Mouse (Mus musculus) cerebellum, adult 2 months (tissue): ENCODE results near the gene Trp53bp1. TPM values are rescaled to one million over a fixed set of nuclear protein-coding genes. Genes with fewer than 3 reads are reported as not detected.

Source experiments
- DNase-seq, 2 experiments: peaks; one replicate each; pipeline ENCODE4 v3.0.0; 2021
- H3K27ac ChIP-seq: fragments of 200-500 bp; 2 replicates; pipeline ENCODE4 v1.5.1; 2012; ENCODE audit warnings: low read length, control low read depth, inconsistent platforms; ENCODE audit not compliant: insufficient read depth
- H3K27me3 ChIP-seq: fragments of 200-500 bp; 2 replicates; pipeline ENCODE4 v1.6.1; 2012; ENCODE audit warnings: inconsistent platforms, mild to moderate bottlenecking, low read length, moderate library complexity; ENCODE audit not compliant: control insufficient read depth, insufficient read depth
- H3K4me1 ChIP-seq: fragments of 200-500 bp; 2 replicates; pipeline ENCODE4 v1.6.1; 2011; ENCODE audit warnings: low read length; ENCODE audit not compliant: control insufficient read depth, insufficient read depth
- H3K4me3 ChIP-seq: fragments of 200-500 bp; replicated peaks from 2 replicates; pipeline ENCODE3; 2011; ENCODE audit warnings: mild to moderate bottlenecking, low read depth, low read length, control low read depth; ENCODE audit not compliant: insufficient read depth
- CTCF ChIP-seq: fragments of 200-500 bp; IDR thresholded peaks from 2 replicates; pipeline ENCODE4 v1.5.1; 2011; ENCODE audit warnings: low read depth, mild to moderate bottlenecking, control low read depth, low read length, moderate library complexity, borderline replicate concordance; ENCODE audit not compliant: insufficient read depth
- POLR2A ChIP-seq: fragments of 200-500 bp; IDR thresholded peaks from 2 replicates; pipeline ENCODE4 v1.6.1; 2011; ENCODE audit warnings: low read length, control low read depth, borderline replicate concordance; ENCODE audit not compliant: insufficient read depth
- WGBS: fragments of 180-500 bp; shearing (Covaris S2); methylation state at CpG from one replicate; pipeline ENCODE4 v1.1.7; 2018; 5-methylcytosine and 5-hydroxymethylcytosine counted together
- polyA plus RNA-seq: library from polyadenylated mRNA; depleted of rRNA; stranded (reverse); fragments of >200 nt; gene quantifications from 2 replicates; pipeline ENCODE4 v1.2.3, GENCODE M21; 2012; rRNA removed

Trp53bp1 gene
- polyA plus RNA-seq, result 57.9 and 59.4 TPM in 2 replicates

DNA sequence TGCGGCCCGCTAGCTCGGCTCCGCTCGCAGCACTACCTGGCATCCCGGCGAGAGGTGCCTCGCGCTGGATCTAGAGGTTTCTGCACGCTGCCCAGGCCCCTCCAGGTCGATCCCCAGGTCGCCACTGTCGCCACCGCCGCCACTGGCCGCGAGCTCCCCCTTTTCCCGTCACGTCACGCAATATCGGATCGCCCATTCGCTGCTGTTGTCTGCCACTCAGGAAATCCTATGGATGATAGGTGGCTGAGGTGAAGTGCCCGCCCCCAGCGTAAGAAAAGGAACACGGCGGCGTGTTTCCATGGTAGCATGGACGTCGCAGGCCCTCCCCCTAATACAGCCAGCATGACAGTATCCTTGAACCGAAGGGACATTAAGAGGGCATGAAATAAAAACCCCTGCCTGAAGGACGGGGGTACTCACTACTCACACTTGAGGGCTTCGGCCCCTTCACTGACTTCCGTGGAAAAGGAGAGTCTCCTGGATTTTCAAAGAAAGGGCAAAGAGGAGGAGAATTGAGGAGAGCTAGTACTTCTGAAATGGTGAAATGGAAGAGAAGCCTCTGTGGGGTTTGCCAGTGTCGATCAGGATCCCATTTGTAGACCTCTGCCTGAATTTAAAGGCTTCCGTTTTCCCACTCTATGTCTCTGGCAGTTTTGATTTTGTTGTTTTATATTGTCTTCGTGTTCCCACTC is at the start of gene Trp53bp1:
Gene Trp53bp1 (minus strand): TSS at position 172 of the 692 bp plus-strand sequence.
- peak within 1 kb of the TSS; percentile 49; the same call in 1 of the 2 replicates for H3K27ac ChIP-seq
- WGBS, result under 1% methylated on average over 37 of the region's 37 CpGs
- no peaks in the 10 kb centered on the region; the same call in 1 of the 2 replicates for H3K4me1 ChIP-seq
- TF ChIP-seq CTCF, result no peak
- TF ChIP-seq POLR2A, result 0 out of 2 replicates have a peak, but pooled peaks have one; percentile 50
- peak within 1 kb of the TSS; percentile 85 for H3K4me3 ChIP-seq
- DNase-seq, result peak; percentile 96 to 97
- no peaks in the 10 kb centered on the region for H3K27me3 ChIP-seq

DNA sequence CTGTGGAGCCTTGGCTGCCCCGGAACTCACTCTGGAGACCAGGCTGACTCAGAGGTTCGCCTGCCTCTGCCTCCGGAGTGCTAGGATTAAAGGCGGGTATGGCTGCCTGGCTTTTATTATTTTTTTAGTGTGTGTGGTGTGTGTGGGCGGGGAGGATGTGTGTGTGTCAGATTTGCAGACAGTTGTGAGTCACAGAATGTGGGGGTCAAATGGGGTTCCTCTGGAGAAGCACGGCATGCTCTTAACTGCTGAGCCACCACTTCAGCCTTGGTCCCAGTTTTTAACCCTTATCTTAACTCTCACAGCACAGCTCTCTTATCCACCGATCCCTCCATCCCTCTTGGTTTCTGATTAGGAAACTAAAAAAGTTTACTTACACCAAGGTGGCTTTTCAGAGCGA is 45.1 kb upstream of the Trp53bp1 start:
- Histone ChIP-seq H3K27ac (no peak overlapping the region), H3K4me3 (no peak overlapping the region), H3K4me1 (no peaks in the 10 kb centered on the region), H3K27me3 (no peaks in the 10 kb centered on the region)
- WGBS, result 88% methylated on average over 8 of the region's 8 CpGs
- DNase-seq, result no peak
- TF ChIP-seq CTCF (no peak), POLR2A (no peak)

DNA sequence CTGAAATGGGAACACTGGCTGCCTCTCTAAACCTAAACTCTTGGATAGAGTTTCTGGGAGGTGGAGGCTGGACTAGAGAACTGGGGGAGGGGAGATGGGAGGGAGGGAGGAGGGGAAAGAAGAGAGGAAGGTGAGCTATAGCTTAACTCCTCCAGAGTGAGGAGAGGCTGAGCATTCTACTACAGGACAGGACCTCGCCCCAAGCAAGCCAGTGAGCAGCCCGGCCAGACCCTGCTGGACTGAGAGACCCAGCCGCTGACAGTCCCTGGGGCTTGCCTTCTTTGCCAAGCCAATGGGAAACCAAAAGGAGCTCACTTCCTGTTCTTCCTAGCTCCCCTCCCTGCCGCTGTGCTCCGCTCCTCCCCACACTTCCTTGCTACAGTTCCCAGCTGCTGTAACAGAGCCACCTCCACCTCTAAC is 37.8 kb upstream of the Trp53bp1 start:
- TF ChIP-seq POLR2A, result peak; percentile 22; the same call in 1 of the 2 replicates
- no peak for TF ChIP-seq CTCF
- 35% methylated on average over 5 of the region's 5 CpGs for WGBS
- H3K27ac ChIP-seq, result no peak overlapping the region
- H3K27me3 ChIP-seq, result no peaks in the 10 kb centered on the region
- H3K4me1 ChIP-seq, result peaks cover 36% of the 10 kb centered on the region
- DNase-seq, result peak in 1 of 2 experiments; percentile 32
- H3K4me3 ChIP-seq, result no peak overlapping the region

DNA sequence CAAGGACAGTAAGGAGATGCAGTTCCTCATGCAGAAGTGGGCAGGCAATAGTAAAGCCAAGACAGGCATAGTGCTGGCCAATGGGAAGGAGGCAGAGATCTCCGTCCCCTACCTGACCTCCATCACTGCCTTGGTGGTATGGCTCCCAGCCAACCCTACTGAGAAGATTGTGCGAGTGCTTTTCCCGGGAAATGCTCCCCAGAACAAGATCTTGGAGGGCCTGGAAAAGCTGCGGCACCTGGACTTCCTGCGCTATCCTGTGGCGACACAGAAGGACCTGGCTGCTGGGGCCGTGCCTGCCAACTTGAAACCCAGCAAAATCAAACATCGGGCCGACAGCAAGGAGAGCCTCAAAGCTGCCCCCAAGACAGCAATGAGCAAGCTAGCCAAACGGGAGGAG is 28.8 kb upstream of the Trp53bp1 start:
- peak overlapping the region; percentile 58 for H3K27ac ChIP-seq
- H3K27me3 ChIP-seq, result no peaks in the 10 kb centered on the region
- peak; percentile 70 to 73 for DNase-seq
- peak overlapping the region; percentile 3 for H3K4me3 ChIP-seq
- peaks cover 49% of the 10 kb centered on the region for H3K4me1 ChIP-seq
- whole genome bisulfite sequencing, result 11% methylated on average over 10 of the region's 10 CpGs
- TF ChIP-seq CTCF, result no peak
- no peak for TF ChIP-seq POLR2A

DNA sequence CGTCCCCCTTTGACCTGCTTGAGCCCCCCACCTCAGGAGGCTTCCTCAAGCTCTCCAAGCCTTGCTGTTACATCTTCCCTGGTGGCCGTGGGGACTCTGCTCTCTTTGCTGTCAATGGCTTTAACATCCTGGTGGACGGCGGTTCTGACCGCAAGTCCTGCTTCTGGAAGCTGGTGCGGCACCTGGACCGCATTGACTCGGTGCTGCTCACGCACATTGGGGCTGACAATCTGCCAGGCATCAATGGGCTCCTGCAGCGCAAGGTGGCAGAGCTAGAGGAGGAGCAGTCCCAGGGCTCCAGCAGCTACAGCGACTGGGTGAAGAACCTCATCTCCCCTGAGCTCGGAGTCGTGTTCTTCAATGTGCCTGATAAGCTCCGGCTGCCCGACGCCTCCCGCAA is 28.3 kb upstream of the Trp53bp1 start:
- no peaks in the 10 kb centered on the region for H3K27me3 ChIP-seq
- H3K27ac ChIP-seq, result peak overlapping the region; percentile 58
- H3K4me1 ChIP-seq, result peaks cover 43% of the 10 kb centered on the region
- peak; percentile 56 to 62 for DNase-seq
- no peak overlapping the region for H3K4me3 ChIP-seq
- no peak for TF ChIP-seq POLR2A
- no peak for TF ChIP-seq CTCF
- WGBS, result 35% methylated on average over 17 of the region's 17 CpGs

DNA sequence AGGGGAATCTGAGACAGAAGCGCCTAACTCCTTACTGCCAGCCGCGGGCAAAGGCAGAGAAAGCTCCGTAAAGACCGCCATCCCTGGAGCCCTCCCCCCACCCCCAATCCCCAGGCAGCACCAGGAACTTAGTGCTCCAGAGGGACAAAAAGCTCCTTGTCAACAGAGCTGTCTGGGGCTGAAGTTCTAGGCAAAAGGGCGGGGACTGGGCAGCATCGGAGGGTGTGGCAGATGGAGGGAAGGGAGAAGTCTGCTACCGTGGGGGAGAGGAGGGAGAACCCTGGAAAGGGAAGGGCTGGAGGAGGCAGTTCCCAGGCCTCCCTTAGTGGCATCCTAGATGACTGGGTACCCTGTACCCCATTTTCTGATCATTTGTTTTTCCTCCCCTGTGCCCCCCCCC is 26.9 kb upstream of the Trp53bp1 start:
- Histone ChIP-seq H3K27me3 (no peaks in the 10 kb centered on the region), H3K4me3 (peak overlapping the region; percentile 99), H3K4me1 (peaks cover 43% of the 10 kb centered on the region), H3K27ac (peak overlapping the region; percentile 93; the same call in 1 of the 2 replicates)
- no peak for TF ChIP-seq CTCF
- no peak for TF ChIP-seq POLR2A
- DNase-seq, result peak; percentile 56 to 66
- WGBS, result 4% methylated on average over 8 of the region's 8 CpGs

DNA sequence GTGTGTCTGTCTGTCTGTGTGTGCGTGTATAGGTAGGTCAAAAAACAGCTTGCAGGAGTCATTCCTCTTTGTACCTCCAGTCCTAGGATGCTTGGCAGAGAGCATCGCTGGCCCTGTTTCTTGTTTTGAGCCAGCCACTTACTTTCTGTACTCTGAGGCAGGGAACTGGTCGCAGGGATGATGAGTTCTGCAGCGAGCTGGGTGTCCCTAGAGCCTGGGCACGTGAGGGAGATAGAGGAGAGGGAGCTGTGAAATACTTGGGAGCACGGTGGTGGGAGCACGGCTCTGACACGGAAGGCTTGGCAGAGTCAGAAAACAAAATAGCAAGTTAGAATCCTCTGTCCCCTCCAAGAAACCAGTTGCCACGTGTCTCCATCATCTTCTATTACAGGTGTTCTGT is 26.5 kb upstream of the Trp53bp1 start:
- Histone ChIP-seq H3K4me1 (peaks cover 43% of the 10 kb centered on the region), H3K27ac (peak overlapping the region; percentile 93), H3K27me3 (no peaks in the 10 kb centered on the region), H3K4me3 (peak overlapping the region; percentile 99)
- DNase-seq, result peak in 1 of 2 experiments; percentile 53
- no peak for TF ChIP-seq CTCF
- no peak for TF ChIP-seq POLR2A
- WGBS, result 2% methylated on average over 9 of the region's 9 CpGs

DNA sequence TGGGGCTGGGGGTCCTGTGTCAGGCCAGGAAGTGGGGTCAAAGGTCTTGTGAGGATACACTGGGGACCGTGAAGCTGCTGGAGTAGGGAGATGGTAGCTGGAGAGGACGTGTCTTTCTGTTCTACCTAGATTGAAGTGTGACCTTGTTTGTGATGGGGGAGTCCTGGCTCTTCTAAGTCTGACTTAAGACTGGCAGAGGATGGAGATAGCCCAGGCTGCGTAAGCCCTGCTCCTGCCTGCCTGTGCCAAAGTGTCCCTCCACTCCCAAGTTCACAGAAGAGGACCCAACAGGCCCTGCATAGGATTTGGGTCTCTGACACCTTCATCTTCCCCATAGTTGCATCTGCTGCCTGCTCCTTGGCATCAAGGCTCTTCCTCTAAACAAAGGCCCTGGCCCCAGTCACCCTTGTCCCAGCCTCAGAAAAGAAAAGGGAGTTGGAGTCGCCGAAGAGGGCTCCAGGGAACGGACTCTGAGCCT is 25.6 kb upstream of the Trp53bp1 start:
- Histone ChIP-seq H3K4me3 (peak overlapping the region; percentile 99), H3K27ac (peak overlapping the region; percentile 93), H3K4me1 (peaks cover 36% of the 10 kb centered on the region), H3K27me3 (no peaks in the 10 kb centered on the region)
- no peak for TF ChIP-seq CTCF
- TF ChIP-seq POLR2A, result no peak
- DNase-seq, result peak; percentile 47 to 62
- WGBS, result 4% methylated on average over 6 of the region's 6 CpGs
